Mouse (Mus musculus) forebrain, embryonic 16.5 days (tissue): ENCODE measurements around the gene Emc9. TPM values are rescaled to one million over a fixed set of nuclear protein-coding genes. Genes with fewer than 3 reads are reported as not detected.

ENCODE experiments used
- ATAC-seq: fragments of 200-750 bp; cut with Nextera tagmentation; 2 replicates; pipeline ENCODE4 v1.8.0; 2017; ENCODE audit warnings: mild to moderate bottlenecking, moderate library complexity
- H3K27ac ChIP-seq: fragments of 300-500 bp; sonication (generic); 2 replicates; pipeline ENCODE4 v1.5.1; 2014; ENCODE audit warnings: low read length, control low read depth
- H3K27me3 ChIP-seq: fragments of 300-500 bp; sonication (generic); replicated peaks from 2 replicates; pipeline ENCODE4 v1.6.1; 2014; ENCODE audit warnings: low read length; ENCODE audit not compliant: control insufficient read depth, insufficient read depth
- H3K36me3 ChIP-seq: fragments of 300-500 bp; sonication (generic); 2 replicates; pipeline ENCODE4 v1.6.1; 2014; ENCODE audit not compliant: control insufficient read depth, insufficient read depth
- H3K4me1 ChIP-seq: fragments of 300-500 bp; sonication (generic); replicated peaks from 2 replicates; pipeline ENCODE4 v1.6.1; 2014; ENCODE audit warnings: low read length; ENCODE audit not compliant: control insufficient read depth, insufficient read depth
- H3K4me2 ChIP-seq: fragments of 300-500 bp; sonication (generic); 2 replicates; pipeline ENCODE4 v1.6.1; 2014; ENCODE audit warnings: mild to moderate bottlenecking, low read length, control low read depth
- H3K4me3 ChIP-seq: fragments of 300-500 bp; sonication (generic); replicated peaks from 2 replicates; pipeline ENCODE4 v1.5.1; 2014; ENCODE audit warnings: mild to moderate bottlenecking, low read length, control low read depth
- H3K9ac ChIP-seq: fragments of 300-500 bp; sonication (generic); replicated peaks from 2 replicates; pipeline ENCODE4 v1.6.1; 2014; ENCODE audit warnings: low read depth, low read length, control low read depth
- H3K9me3 ChIP-seq: fragments of 300-500 bp; sonication (generic); 2 replicates; pipeline ENCODE4 v1.6.1; 2016; ENCODE audit warnings: low read length; ENCODE audit not compliant: control insufficient read depth
- WGBS: fragments of 180-500 bp; shearing (Covaris S2); extraction: QIAGEN DNeasy Blood & Tissue Kit; methylation state at CpG from one replicate; pipeline ENCODE4 v1.1.7; 2014; 5-methylcytosine and 5-hydroxymethylcytosine counted together
- polyA plus RNA-seq: library from polyadenylated mRNA; unstranded; fragments of >200 nt; fragmentation: Nextera tagmentation; extraction: Ambion mirVana; gene quantifications from 2 replicates; pipeline ENCODE4 v1.2.1, GENCODE M21; 2015

Emc9 gene
- polyA plus RNA-seq, 1 experiment from 2014 or later: 23.4 TPM

DNA sequence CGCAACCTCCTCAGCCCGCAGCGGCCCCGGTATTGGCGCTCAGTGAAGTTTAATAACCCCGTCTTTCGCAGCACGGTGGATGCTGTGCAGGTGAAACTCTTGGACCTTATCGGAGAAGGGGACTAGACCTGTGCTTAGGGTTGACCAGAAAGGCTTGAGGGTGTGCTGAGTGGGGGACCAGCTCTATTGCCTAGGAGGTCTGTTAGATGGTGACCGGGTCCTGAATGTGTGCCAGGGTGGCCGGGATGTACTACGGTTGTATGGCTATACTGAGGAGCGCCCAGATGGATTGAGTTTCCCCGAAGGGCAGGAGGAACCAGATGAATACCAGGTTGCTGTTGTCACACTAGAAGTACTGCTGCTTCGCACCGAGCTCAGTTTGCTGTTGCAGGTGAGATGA is 7.1 kb upstream of the Emc9 start:
- H3K27me3 ChIP-seq: no peaks in the 10 kb centered on the region
- ATAC-seq: no peak
- H3K36me3 ChIP-seq: peaks cover 19% of the 10 kb centered on the region
- peak overlapping the region; percentile 90 for H3K9ac ChIP-seq
- peaks cover 27% of the 10 kb centered on the region for H3K4me1 ChIP-seq
- H3K9me3 ChIP-seq: no peaks in the 10 kb centered on the region
- H3K4me3 ChIP-seq: peak overlapping the region; percentile 95
- H3K27ac ChIP-seq: no peak overlapping the region
- WGBS: 8% methylated on average over 16 of the region's 16 CpGs
- peak overlapping the region; percentile 91 for H3K4me2 ChIP-seq

- Histone ChIP-seq H3K4me3 (peak within 1 kb of the TSS; percentile 95), H3K27ac (peak within 1 kb of the TSS; percentile 96), H3K4me1 (peaks cover 27% of the 10 kb centered on the region), H3K36me3 (peaks cover 14% of the 10 kb centered on the region), H3K9me3 (no peaks in the 10 kb centered on the region), H3K9ac (peak within 1 kb of the TSS; percentile 90), H3K27me3 (no peaks in the 10 kb centered on the region), H3K4me2 (peak within 1 kb of the TSS; percentile 91)
- ATAC-seq: peak; percentile 90
- 0% methylated on average over 33 of the region's 33 CpGs for WGBS
Measured at GRCm38 (mm10) chr14:55591331-55591891, 6.3 kb upstream of the Emc9 start, which contains the start of gene Rnf31. Gene Rnf31, plus strand, starts transcription at chr14:55591708.

DNA sequence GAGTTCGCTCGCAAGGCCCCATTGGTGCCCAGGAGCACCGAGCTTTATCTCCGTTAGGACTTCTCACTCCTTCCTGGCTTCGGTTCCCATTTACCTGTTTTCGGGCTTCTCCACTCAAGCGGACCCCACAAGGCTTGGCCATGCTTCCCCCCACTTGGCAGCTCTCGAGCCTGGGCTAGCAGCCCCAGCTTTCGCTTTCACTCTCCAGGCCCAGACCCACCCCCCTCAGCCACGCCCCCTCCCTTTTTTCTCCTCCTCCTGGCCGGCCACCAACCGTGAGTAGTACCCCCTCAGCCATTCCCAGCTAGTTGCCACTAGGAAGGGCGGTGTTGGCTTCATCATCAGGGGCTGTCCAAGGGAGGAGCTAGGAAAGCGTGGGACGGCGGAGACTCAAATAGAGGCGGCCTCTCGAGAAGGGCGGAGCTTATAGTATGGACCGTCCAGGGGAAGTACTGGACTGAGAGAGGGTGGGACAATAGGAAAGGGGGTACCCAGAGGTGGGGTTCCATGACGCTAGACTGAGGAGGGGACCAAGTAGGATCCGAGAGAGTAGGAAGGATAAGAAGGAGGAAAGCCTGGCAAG is 5.7 kb upstream of the Emc9 start, which contains the start of gene Psme2:
TSS of gene Psme2 (minus strand) at position 366 of the 583 bp plus-strand sequence.
- H3K4me1 ChIP-seq: peaks cover 27% of the 10 kb centered on the region
- no peaks in the 10 kb centered on the region for H3K27me3 ChIP-seq
- peak within 1 kb of the TSS; percentile 90 for H3K9ac ChIP-seq
- peak within 1 kb of the TSS; percentile 91 for H3K4me2 ChIP-seq
- peak within 1 kb of the TSS; percentile 95 for H3K4me3 ChIP-seq
- under 1% methylated on average over 22 of the region's 22 CpGs for WGBS
- ATAC-seq: peak; percentile 96
- H3K36me3 ChIP-seq: peaks cover 8% of the 10 kb centered on the region
- peak within 1 kb of the TSS; percentile 96 for H3K27ac ChIP-seq
- no peaks in the 10 kb centered on the region for H3K9me3 ChIP-seq

DNA sequence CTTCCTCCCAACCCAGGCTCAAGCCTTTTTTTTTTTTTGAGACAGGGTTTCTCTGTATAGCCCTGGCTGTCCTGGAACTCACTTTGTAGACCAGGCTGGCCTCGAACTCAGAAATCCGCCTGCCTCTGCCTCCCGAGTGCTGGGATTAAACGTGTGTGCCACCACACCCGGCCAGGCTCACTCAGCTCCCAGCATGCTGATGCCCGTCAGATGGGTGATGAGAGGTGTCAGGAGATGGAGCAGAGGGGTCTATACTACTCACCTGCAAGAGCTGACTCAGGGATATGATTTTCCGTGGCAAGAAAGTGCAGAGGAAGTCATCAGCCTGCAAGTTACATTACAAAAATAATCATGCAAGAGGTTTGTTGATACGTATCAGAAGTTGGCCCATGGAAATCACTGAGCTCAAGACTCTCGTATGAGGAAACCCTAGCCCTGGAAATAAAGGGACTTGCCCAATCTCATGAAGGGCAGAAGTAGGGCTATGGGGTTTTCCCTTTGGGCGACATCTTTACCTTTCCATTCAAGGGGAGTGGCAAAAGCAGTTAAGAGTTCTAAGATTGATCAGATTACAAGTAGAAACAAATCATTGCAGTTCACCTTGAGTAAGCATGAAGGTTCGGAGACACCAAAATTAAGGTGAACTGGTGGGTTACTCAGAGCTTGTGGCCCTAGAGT is 4.8 kb upstream of the Emc9 start:
- Histone ChIP-seq H3K4me1 (peaks cover 31% of the 10 kb centered on the region), H3K27ac (peak overlapping the region; percentile 96; the same call in 1 of the 2 replicates), H3K36me3 (peaks cover 2% of the 10 kb centered on the region; the same call in 1 of the 2 replicates), H3K4me2 (peak overlapping the region; percentile 91), H3K9me3 (no peaks in the 10 kb centered on the region), H3K9ac (peak overlapping the region; percentile 90), H3K4me3 (peak overlapping the region; percentile 95), H3K27me3 (no peaks in the 10 kb centered on the region)
- 89% methylated on average over 11 of the region's 11 CpGs for WGBS
- ATAC-seq: no peak

DNA sequence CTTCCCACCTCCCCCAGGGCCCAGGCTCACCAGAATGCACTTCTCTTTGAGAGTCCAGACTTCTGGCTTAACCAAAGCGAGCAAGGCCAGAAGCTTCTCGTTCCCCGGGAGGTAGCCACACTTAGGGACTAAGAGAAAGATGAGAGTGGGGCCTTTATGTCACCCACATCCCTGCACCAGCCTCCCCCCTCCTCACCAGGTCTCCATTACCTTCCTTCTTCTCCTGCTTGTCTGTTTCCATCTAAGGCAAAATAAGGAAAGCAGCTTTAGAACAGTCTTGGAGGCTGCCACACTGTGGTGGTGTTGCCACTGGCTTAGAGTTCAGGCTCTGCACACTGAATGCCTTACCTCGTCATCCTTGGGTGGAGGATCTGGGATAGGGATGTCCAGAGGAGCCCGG is 4.2 kb upstream of the Emc9 start:
- Histone ChIP-seq H3K27me3 (no peaks in the 10 kb centered on the region), H3K27ac (no peak overlapping the region), H3K4me1 (peaks cover 37% of the 10 kb centered on the region), H3K4me3 (no peak overlapping the region), H3K9ac (no peak overlapping the region), H3K36me3 (peaks cover 2% of the 10 kb centered on the region; the same call in 1 of the 2 replicates), H3K9me3 (no peaks in the 10 kb centered on the region), H3K4me2 (no peak overlapping the region)
- 94% methylated on average over 5 of the region's 5 CpGs for WGBS
- no peak for ATAC-seq

GRCm38 (mm10) chr14:55586149-55586548 is 1.0 kb upstream of the Emc9 start:
- Histone ChIP-seq H3K9me3 (no peaks in the 10 kb centered on the region), H3K4me2 (no peak overlapping the region), H3K4me3 (no peak overlapping the region), H3K9ac (no peak overlapping the region), H3K27me3 (no peaks in the 10 kb centered on the region), H3K36me3 (peaks cover 2% of the 10 kb centered on the region; the same call in 1 of the 2 replicates), H3K4me1 (peaks cover 18% of the 10 kb centered on the region), H3K27ac (no peak overlapping the region)
- no peak for ATAC-seq
- WGBS: 95% methylated on average over 2 of the region's 2 CpGs

- H3K27ac ChIP-seq: no peak overlapping the region
- H3K9me3 ChIP-seq: no peaks in the 10 kb centered on the region
- peak overlapping the region; percentile 56 for H3K4me2 ChIP-seq
- H3K4me3 ChIP-seq: no peak overlapping the region; the same call in 1 of the 2 replicates
- peaks cover 2% of the 10 kb centered on the region; the same call in 1 of the 2 replicates for H3K36me3 ChIP-seq
- no peaks in the 10 kb centered on the region for H3K27me3 ChIP-seq
- ATAC-seq: no peak
- peaks cover 17% of the 10 kb centered on the region for H3K4me1 ChIP-seq
- 67% methylated on average over 6 of the region's 6 CpGs for WGBS
- H3K9ac ChIP-seq: no peak overlapping the region
Measured at GRCm38 (mm10) chr14:55585566-55585960, 461 bp upstream of the Emc9 start.

DNA sequence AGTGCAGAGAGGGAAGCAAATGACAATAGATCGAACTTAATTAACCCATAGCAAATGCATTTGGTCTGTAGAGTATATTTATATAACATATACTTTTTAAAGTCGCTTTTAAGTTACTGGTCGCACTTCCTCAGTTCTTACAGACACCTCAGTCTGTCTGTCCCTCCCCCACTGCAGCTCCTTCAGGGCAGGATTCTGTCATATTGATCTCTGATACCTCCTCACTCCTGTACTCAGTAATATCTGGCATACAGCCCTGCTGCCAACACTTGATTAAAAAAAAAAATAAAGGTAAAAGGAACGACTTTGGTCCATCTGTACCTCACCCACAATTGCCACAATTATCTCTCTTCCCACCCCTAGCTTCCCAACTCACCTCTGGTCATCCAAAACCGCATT is 800 bp downstream of the Emc9 start:
- Histone ChIP-seq H3K4me3 (peak overlapping the region; percentile 52), H3K36me3 (peaks cover 2% of the 10 kb centered on the region; the same call in 1 of the 2 replicates), H3K4me1 (peaks cover 11% of the 10 kb centered on the region), H3K27me3 (no peaks in the 10 kb centered on the region), H3K9ac (peak overlapping the region; percentile 61), H3K9me3 (no peaks in the 10 kb centered on the region), H3K27ac (no peak overlapping the region), H3K4me2 (peak overlapping the region; percentile 56)
- 40% methylated on average over 5 of the region's 5 CpGs for WGBS
- no peak for ATAC-seq

DNA sequence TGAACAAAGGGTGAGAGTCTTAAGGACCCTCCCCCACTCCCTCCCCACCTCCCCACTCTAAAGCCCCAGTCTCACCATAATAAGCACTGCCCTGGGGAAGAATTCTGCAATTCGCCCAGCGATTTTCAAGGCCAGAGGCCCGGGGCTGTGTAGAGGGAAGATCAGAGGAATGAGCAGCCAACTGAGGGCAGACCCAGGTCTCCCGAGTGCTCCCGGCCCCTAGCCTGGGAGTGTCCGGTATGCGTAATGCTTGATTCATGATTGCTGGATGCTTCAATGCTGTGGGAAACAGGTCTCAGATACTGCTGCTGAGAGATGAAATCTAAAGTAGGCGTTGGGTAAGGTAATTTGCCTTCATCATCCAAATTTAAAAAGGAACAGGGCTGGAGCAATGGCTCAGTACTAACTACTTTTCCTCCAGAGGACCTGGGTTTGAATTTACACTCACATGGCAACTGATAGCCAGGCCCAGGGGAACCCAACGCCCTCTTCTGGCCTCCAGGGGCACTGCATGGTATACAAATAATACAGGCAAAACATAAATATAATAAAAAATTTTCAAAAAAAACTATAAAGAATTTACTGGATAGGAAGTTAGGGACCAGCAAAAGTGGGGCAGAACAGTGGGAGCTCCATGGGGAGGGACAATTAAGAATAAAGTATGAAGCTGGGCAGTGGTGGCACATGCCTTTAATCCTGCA is 3.0 kb downstream of the Emc9 start:
- H3K27ac ChIP-seq: no peak overlapping the region
- H3K36me3 ChIP-seq: no peaks in the 10 kb centered on the region; the same call in 1 of the 2 replicates
- peaks cover 24% of the 10 kb centered on the region for H3K4me1 ChIP-seq
- no peak overlapping the region for H3K9ac ChIP-seq
- 80% methylated on average over 9 of the region's 9 CpGs for WGBS
- no peaks in the 10 kb centered on the region for H3K27me3 ChIP-seq
- H3K4me2 ChIP-seq: no peak overlapping the region
- no peaks in the 10 kb centered on the region for H3K9me3 ChIP-seq
- H3K4me3 ChIP-seq: no peak overlapping the region
- ATAC-seq: no peak
